Mouse (Mus musculus) frontal cortex, postnatal 25 days (tissue): Measurements from ENCODE around the gene Slc27a2.
"Not testable (repeated sequence)": the region's sequence is repeated elsewhere in the genome, so short reads cannot be mapped to it uniquely, and the experiment has no call there.

Source experiments
- DNase-seq, 2 experiments: peaks; one replicate each; pipeline ENCODE4 v3.0.0; 2022; ENCODE audit warnings: low spot score in 2 of 2

The Slc27a2 gene

GRCm38 (mm10) chr2:126601918-126602600 is 49.9 kb downstream of the Slc27a2 start:
- DNase-seq = no peak

- no peak for DNase-seq
Measured at GRCm38 (mm10) chr2:126606061-126606687, 54.0 kb downstream of the Slc27a2 start.

- DNase-seq = no peak
Measured at GRCm38 (mm10) chr2:126606688-126607062, 54.5 kb downstream of the Slc27a2 start.

- DNase-seq = no peak
Measured at GRCm38 (mm10) chr2:126607553-126608203, 55.5 kb downstream of the Slc27a2 start.

- DNase-seq = not testable (repeated sequence)
Measured at GRCm38 (mm10) chr2:126609600-126609999, 57.4 kb downstream of the Slc27a2 start.

GRCm38 (mm10) chr2:126615355-126615754 is 63.1 kb downstream of the Slc27a2 start:
- DNase-seq = no peak

GRCm38 (mm10) chr2:126618470-126619179 is 66.4 kb downstream of the Slc27a2 start:
- no peak for DNase-seq

GRCm38 (mm10) chr2:126619249-126619704 is 67.1 kb downstream of the Slc27a2 start, which contains the start of gene Hdc:
Gene Hdc, minus strand, starts transcription at chr2:126619299.
- DNase-seq = no peak

- no peak for DNase-seq
Measured at GRCm38 (mm10) chr2:126622455-126622854, 70.2 kb downstream of the Slc27a2 start.

- DNase-seq = no peak
Measured at GRCm38 (mm10) chr2:126623138-126623537, 70.9 kb downstream of the Slc27a2 start.

GRCm38 (mm10) chr2:126628455-126628995 is 76.3 kb downstream of the Slc27a2 start:
- no peak for DNase-seq

GRCm38 (mm10) chr2:126633165-126633564 is 81.0 kb downstream of the Slc27a2 start:
- no peak for DNase-seq

GRCm38 (mm10) chr2:126635939-126636823 is 84.0 kb downstream of the Slc27a2 start:
- DNase-seq = no peak
